ENCODE assay signal across 9 mouse cellular contexts in genomic region chr8:71700493-71701269, GRCm38 (mm10). TPM values are rescaled to one million over a fixed set of nuclear protein-coding genes. Genes with fewer than 3 reads are reported as not detected.
DNase-seq lines count a peak whose midpoint lies in the region; ATAC-seq lines count a peak whose summit lies in the region.
"Had no signal": no experiment of that assay in that cellular context is flagged by ENCODE, and none has a peak within 500 bp of the region (broad histone marks: within the 10 kb centered on the region; RNA-seq: fewer than 3 reads in every experiment).

No protein-coding gene starts in this region.

- H3K4me1 ChIP-seq in kidney, embryonic 16.5 days (ENCODE audit: insufficient read depth, low read length): peaks cover 12% of the 10 kb centered on the region; the same call in 1 of the 2 replicates
- no peaks in the 10 kb centered on the region for H3K4me1 ChIP-seq in heart, embryonic 11.5 days (ENCODE audit: control insufficient read depth, insufficient read depth, low read length)
- peaks cover 42% of the 10 kb centered on the region for H3K4me1 ChIP-seq in megakaryocyte, embryonic 14.5 days

- no peak for DNase-seq in kidney, adult 18-20 months
- peak; percentile 58 to 66 for DNase-seq in kidney, postnatal 36 days
- DNase-seq in natural killer cell, adult 2 months (ENCODE audit: low spot score in 2 of 2): no peak
- DNase-seq in thymus, adult 18-20 months: no peak

- no peak overlapping the region for H3K27ac ChIP-seq in kidney, embryonic 16.5 days (ENCODE audit: low read length)
- no peak overlapping the region for H3K27ac ChIP-seq in heart, embryonic 11.5 days (ENCODE audit: low read depth, low read length)

- peak overlapping the region; percentile 31 for H3K4me3 ChIP-seq in kidney, embryonic 16.5 days (ENCODE audit: low read length)
- H3K4me3 ChIP-seq in heart, embryonic 11.5 days (ENCODE audit: low read depth, low read length): peak overlapping the region; percentile 27
- peak overlapping the region; percentile 88 for H3K4me3 ChIP-seq in megakaryocyte, embryonic 14.5 days (replicated peaks)

- H3K4me2 ChIP-seq in kidney, embryonic 16.5 days (replicated peaks; ENCODE audit: low read depth, low read length): peak overlapping the region; percentile 51
- H3K4me2 ChIP-seq in heart, embryonic 11.5 days: peak overlapping the region; percentile 61

- WGBS in kidney, embryonic 16.5 days: 2% methylated on average over 29 of the region's 29 CpGs
- WGBS in heart, embryonic 11.5 days (ENCODE audit: insufficient replicate concordance): 4% methylated on average over 29 of the region's 29 CpGs

- H3K36me3 ChIP-seq in kidney, embryonic 16.5 days (ENCODE audit: insufficient read depth, low read length): no peaks in the 10 kb centered on the region
- no peaks in the 10 kb centered on the region for H3K36me3 ChIP-seq in heart, embryonic 11.5 days (ENCODE audit: control insufficient read depth, insufficient read depth, low read length)
- H3K36me3 ChIP-seq in megakaryocyte, embryonic 14.5 days (replicated peaks; ENCODE audit: low read length): no peaks in the 10 kb centered on the region
- H3K36me3 ChIP-seq: G1E had no signal

- H3K9ac ChIP-seq in kidney, embryonic 16.5 days (replicated peaks; ENCODE audit: low read length): peak overlapping the region; percentile 12; the same call in 1 of the 2 replicates
- no peak overlapping the region for H3K9ac ChIP-seq in heart, embryonic 11.5 days (ENCODE audit: low read depth, low read length)

- peak; percentile 40; the same call in 1 of the 2 replicates for ATAC-seq in kidney, embryonic 16.5 days (ENCODE audit: low FRiP score, low TSS enrichment)
- peak; percentile 18; the same call in 1 of the 2 replicates for ATAC-seq in heart, embryonic 11.5 days (replicated peaks; ENCODE audit: insufficient number of reproducible peaks, low FRiP score, low TSS enrichment)
- no peak for ATAC-seq in cerebellum, adult (ENCODE audit: insufficient number of reproducible peaks, low FRiP score, low TSS enrichment)

- H3K27me3 ChIP-seq in kidney, embryonic 16.5 days (ENCODE audit: insufficient read depth, low read length): peaks cover 53% of the 10 kb centered on the region
- peaks cover 50% of the 10 kb centered on the region for H3K27me3 ChIP-seq in heart, embryonic 11.5 days (ENCODE audit: control insufficient read depth, insufficient read depth, low read length)
- peaks cover 38% of the 10 kb centered on the region for H3K27me3 ChIP-seq in megakaryocyte, embryonic 14.5 days (replicated peaks)

- H3K9me3 ChIP-seq in kidney, embryonic 16.5 days (ENCODE audit: low read length): no peaks in the 10 kb centered on the region
- no peaks in the 10 kb centered on the region for H3K9me3 ChIP-seq in heart, embryonic 11.5 days (replicated peaks; ENCODE audit: control insufficient read depth, low read length)
- H3K9me3 ChIP-seq in megakaryocyte, embryonic 14.5 days: no peaks in the 10 kb centered on the region
- H3K9me3 ChIP-seq: G1E had no signal

RNA-seq across cellular contexts. Expression of gene B3gnt3, which starts 0.9 kb away (rescaled TPM):
- polyA plus RNA-seq in kidney, embryonic 16.5 days (2015; fragmentation: Nextera tagmentation; extraction: Ambion mirVana): 3.3 and 4.2 TPM in 2 replicates
- 1.4 and 1.8 TPM in 2 replicates for polyA plus RNA-seq in heart, embryonic 11.5 days (2014; fragmentation: Nextera tagmentation; extraction: Ambion mirVana)
- 0.77 TPM in 1 of 2 replicates, not detected in the other for polyA plus RNA-seq in megakaryocyte, embryonic 14.5 days (2012; ENCODE audit: insufficient read depth, low replicate concordance)
- polyA plus RNA-seq: G1E had no signal

RNA-seq across cellular contexts. Expression of gene Insl3, which starts 11.7 kb away (rescaled TPM):
- polyA plus RNA-seq in kidney, embryonic 16.5 days (2015; fragmentation: Nextera tagmentation; extraction: Ambion mirVana): 1.3 and 7.7 TPM in 2 replicates
- 0.61 and 0.89 TPM in 2 replicates for polyA plus RNA-seq in heart, embryonic 11.5 days (2014; fragmentation: Nextera tagmentation; extraction: Ambion mirVana)
- 241 and 376 TPM in 2 replicates for polyA plus RNA-seq in megakaryocyte, embryonic 14.5 days (2012; ENCODE audit: insufficient read depth, low replicate concordance)

RNA-seq across cellular contexts. Expression of gene Jak3, which starts 24.6 kb away (rescaled TPM):
- polyA plus RNA-seq in kidney, embryonic 16.5 days (2015; fragmentation: Nextera tagmentation; extraction: Ambion mirVana): 6.6 and 7.5 TPM in 2 replicates
- 4.9 and 5.3 TPM in 2 replicates for polyA plus RNA-seq in heart, embryonic 11.5 days (2014; fragmentation: Nextera tagmentation; extraction: Ambion mirVana)
- 209 and 434 TPM in 2 replicates for polyA plus RNA-seq in megakaryocyte, embryonic 14.5 days (2012; ENCODE audit: insufficient read depth, low replicate concordance)

RNA-seq across cellular contexts. Expression of gene Fcho1, which starts 24.8 kb away (rescaled TPM):
- polyA plus RNA-seq in kidney, embryonic 16.5 days (2015; fragmentation: Nextera tagmentation; extraction: Ambion mirVana): 8.6 and 8.7 TPM in 2 replicates
- polyA plus RNA-seq in heart, embryonic 11.5 days (2014; fragmentation: Nextera tagmentation; extraction: Ambion mirVana): 0.83 and 1.2 TPM in 2 replicates
- polyA plus RNA-seq in megakaryocyte, embryonic 14.5 days (2012; ENCODE audit: insufficient read depth, low replicate concordance): 48.6 and 69.2 TPM in 2 replicates

RNA-seq across cellular contexts. Expression of gene Unc13a, which starts 29.1 kb away (rescaled TPM):
- 0.55 and 0.94 TPM in 2 replicates for polyA plus RNA-seq in kidney, embryonic 16.5 days (2015; fragmentation: Nextera tagmentation; extraction: Ambion mirVana)
- 0.63 and 0.65 TPM in 2 replicates for polyA plus RNA-seq in heart, embryonic 11.5 days (2014; fragmentation: Nextera tagmentation; extraction: Ambion mirVana)
- 8.9 and 10.8 TPM in 2 replicates for polyA plus RNA-seq in megakaryocyte, embryonic 14.5 days (2012; ENCODE audit: insufficient read depth, low replicate concordance)

Comparison
In these comparisons a context has a peak if more than half of its experiments do, and no peak if none do; other contexts are left out.
1. DNase-seq: peak in kidney, postnatal 36 days (2 of 2); none in kidney, adult 18-20 months (single experiment), natural killer cell, adult 2 months (0 of 2) and thymus, adult 18-20 months (0 of 2).
2. H3K4me3 ChIP-seq: peak in every context shown above with its lines; median percentile 88 in megakaryocyte, embryonic 14.5 days; 31 in kidney, embryonic 16.5 days; 27 in heart, embryonic 11.5 days.
3. RNA of gene Insl3, which starts 11.7 kb away (polyA plus RNA-seq): 241 to 376 TPM in megakaryocyte, embryonic 14.5 days; 1.3 to 7.7 TPM in kidney, embryonic 16.5 days and 0.61 to 0.89 TPM in heart, embryonic 11.5 days; every median in the first group is over 10 times any median in the second.
4. RNA of gene Jak3, which starts 24.6 kb away (polyA plus RNA-seq): 209 to 434 TPM in megakaryocyte, embryonic 14.5 days; 6.6 to 7.5 TPM in kidney, embryonic 16.5 days and 4.9 to 5.3 TPM in heart, embryonic 11.5 days; every median in the first group is over 10 times any median in the second.